Mouse (Mus musculus) gastrocnemius, postnatal 10 days (tissue): ENCODE data around the gene Rpl35. TPM values are rescaled to one million over a fixed set of nuclear protein-coding genes. Genes with fewer than 3 reads are reported as not detected.

Experiments used
- total RNA-seq, 2 experiments: library from RNA; stranded (reverse); gene quantifications; 2 replicates each; pipeline ENCODE4 v1.2.3; 2021

Gene Rpl35
- total RNA-seq, 2 experiments from 2014 or later, result 428 to 441 TPM

Other genes starting within 250 kb of the Rpl35 start
- 1 to 10 TPM; 1.6 to 2.6 TPM for gene Nr6a1, start 77.9 kb downstream of the Rpl35 start, total RNA-seq
- gene Olfml2a, start 73.6 kb downstream of the Rpl35 start, total RNA-seq, result 10 to 100 TPM; 25.2 to 32.6 TPM
- gene Wdr38, start 8.1 kb downstream of the Rpl35 start, total RNA-seq, result under 1 TPM; 0.09 to 0.18 TPM
- 10 to 100 TPM; 53.5 to 55.3 TPM for gene Arpc5l, start 276 bp downstream of the Rpl35 start, total RNA-seq
- 10 to 100 TPM; 11.7 to 16.0 TPM for gene Golga1, start 59.9 kb upstream of the Rpl35 start, total RNA-seq
- 10 to 100 TPM in 1 of 2 experiments, 1 to 10 TPM in 1; 5.5 to 10.1 TPM for gene Scai, start 185.1 kb upstream of the Rpl35 start, total RNA-seq
- 10 to 100 TPM; 63.5 to 68.9 TPM for gene Ppp6c, start 220.8 kb upstream of the Rpl35 start, total RNA-seq